Mouse (Mus musculus) cerebellum, adult 11 months (tissue): ENCODE measurements at regions not wholly inside any gene's neighbourhood (a gene's known extent, or its start where the extent isn't known, plus 50 kb on each side); places are given as distances from the start of the nearest gene placed in this dataset.

ENCODE experiments used
- DNase-seq: peaks from one replicate; pipeline ENCODE4 v3.0.0; 2022

DNA sequence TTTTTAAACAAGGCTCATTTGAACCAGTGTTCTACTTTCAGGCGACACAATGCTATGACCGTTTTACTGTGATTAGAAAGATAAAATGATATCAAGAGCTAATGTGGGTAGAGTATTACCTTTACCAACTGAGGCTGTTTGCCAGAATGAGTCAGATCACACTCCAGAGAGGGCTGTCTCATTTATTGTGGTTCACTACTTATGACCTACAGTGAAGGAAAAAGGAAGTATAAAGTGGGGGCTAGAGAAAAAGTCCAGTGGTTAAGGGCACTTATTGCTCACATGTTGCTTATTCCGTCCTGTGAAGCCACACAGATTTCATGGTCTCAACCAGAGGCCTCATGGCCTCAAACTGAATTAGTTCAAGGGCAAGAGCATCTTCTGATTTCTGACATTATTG lies 530.2 kb downstream of the Lmo4 start:
- no peak for DNase-seq

- no peak for DNase-seq
Measured at GRCm38 (mm10) chr3:143674446-143674845, 530.6 kb downstream of the Lmo4 start.

- no peak for DNase-seq
Measured at GRCm38 (mm10) chr3:143662041-143662685, 542.9 kb downstream of the Lmo4 start.

DNA sequence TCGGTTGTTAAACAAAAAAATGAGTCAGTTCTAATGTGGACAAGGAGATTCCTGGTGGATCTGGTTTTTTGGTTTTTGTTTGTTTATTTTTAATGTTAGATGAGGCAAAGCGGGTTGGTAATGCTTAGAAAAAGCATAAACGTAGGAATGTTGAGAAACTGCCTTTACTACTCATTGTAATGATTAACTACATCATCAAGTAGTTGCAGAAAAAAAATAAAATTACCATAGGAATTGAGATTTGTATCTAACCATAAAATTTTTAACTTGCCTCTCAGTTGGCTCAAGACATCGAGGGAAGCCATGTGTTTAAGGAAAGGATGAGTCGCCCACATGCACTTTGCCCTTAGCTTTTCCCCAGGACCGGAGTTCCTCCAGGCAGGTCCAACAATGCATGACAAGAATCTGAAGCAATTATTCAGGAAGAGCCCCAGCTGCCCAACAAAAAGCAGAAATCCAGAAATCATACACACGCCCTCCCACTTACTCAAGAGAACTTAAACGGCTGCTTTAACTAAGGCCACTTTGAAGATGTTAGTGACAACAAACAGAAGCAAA lies 545.5 kb downstream of the Lmo4 start:
- DNase-seq = no peak

DNA sequence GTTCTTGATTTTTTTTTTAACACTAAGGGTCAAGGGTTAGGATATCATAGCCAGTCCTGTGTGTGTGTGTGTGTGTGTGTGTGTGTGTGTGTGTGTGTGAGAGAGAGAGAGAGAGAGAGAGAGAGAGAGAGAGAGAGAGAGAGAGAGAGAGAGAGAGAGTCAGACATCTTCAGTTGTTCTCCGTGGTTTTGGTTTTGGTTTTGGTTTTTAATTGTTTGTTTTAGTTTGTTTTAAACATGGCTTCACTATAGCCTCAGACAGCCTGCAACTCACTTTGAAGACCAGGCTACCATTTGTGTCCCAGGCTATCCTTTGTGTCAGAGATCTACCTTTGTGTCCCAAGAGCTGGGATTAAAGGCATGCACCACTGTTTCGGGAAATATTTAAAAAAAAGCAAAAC lies 557.8 kb downstream of the Lmo4 start:
- DNase-seq = no peak

- DNase-seq = no peak
Measured at GRCm38 (mm10) chr3:143646836-143647235, 558.2 kb downstream of the Lmo4 start.

DNA sequence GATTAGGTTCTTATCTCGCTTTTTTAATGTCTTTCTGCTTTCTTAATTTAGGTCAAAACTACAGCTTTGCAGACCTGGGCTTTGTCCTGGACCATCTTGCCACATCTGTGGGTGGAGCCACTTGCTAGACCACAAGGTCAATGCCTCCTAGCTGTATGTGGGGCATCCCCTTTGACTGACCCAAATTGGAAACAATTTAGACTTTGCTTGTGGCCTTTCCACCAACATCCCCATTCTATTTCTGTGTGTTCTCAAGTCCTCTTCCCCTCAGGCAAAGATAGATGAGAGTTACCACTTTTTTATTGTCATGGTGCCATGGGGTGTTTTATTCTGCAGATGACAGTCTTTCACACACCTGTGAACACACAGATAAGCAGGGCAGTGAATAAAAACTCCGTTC lies 572.0 kb downstream of the Lmo4 start:
- no peak for DNase-seq

DNA sequence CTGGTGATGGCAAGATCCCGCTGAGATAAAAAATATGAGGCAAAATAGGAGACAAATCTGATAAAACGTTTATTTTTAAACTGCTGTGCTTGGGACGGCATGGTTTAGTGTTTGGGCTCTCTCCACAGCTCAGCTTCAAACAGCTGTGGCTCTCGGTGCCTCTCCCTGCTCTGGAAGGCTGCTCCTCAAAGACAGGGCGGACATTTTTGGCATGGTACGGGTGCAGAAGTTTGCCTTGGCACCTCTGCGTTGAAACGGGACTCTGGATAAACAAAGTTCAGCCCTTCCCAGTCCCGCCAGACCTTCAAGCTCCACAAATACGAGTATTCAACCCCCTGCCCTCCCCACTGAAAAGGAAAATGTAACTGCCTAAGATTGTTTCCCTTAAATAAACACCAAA lies 573.8 kb downstream of the Lmo4 start:
- DNase-seq = no peak

GRCm38 (mm10) chr3:143624906-143625305 lies 580.1 kb downstream of the Lmo4 start:
- DNase-seq = no peak

- DNase-seq = no peak
Measured at GRCm38 (mm10) chr3:143622275-143622674, 582.7 kb downstream of the Lmo4 start.

DNA sequence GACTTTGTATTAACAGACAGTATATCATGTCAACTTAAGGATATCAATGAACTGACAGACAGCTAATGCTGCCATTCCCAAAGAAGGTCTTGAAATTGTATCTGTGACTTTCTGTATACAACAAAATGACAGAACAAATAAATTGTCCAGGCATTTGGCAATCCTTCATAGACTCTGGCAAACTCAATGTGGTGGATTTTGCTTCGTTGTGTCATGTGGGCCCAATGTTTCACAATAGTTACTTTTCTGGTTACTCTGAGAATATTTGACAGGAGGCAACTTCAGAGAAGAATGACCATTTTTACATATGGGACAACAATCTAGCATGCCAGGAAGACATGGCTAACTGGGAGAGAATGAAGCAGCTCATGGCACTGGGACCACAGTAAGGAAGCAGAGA lies 585.9 kb downstream of the Lmo4 start:
- DNase-seq = no peak

DNA sequence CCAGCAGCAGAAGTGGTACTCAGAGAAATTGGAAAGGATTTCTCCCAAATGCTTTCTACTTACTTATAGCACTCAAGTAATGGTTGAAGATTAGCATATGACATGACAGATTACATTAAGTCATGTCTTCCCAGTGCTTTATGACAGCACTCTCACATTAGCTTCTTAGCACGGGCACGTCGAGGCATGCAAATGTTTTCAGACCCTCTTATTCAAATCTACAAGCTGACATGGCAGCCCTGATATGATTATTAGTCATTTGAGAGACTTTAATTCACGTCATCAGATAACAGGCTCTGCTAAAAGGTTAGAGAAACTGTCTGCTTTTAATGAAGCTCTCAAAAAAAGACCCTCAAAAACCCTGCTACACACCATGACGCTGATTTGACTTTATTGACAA lies 590.1 kb downstream of the Lmo4 start:
- no peak for DNase-seq

- no peak for DNase-seq
Measured at GRCm38 (mm10) chr3:143614004-143614403, 591.0 kb downstream of the Lmo4 start.

DNA sequence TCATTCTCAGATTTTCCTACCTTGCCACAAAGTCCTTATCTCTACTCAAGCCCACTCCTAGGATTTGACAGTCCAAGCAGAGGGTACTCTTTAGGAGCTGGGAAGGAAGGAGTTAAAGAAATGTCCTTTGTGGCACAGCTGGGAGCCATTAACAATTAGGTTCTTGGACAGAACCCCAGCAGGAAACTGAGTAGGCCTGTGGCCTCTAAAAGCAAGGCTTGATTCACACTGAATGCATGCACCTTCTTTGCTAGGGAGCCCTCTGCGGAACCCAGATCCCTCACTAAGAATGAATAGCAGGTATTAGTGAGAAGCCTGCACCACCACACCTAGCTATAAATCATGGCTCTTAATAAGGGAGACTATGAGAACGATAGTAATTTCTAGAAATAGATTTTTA lies 595.3 kb downstream of the Lmo4 start:
- no peak for DNase-seq

DNA sequence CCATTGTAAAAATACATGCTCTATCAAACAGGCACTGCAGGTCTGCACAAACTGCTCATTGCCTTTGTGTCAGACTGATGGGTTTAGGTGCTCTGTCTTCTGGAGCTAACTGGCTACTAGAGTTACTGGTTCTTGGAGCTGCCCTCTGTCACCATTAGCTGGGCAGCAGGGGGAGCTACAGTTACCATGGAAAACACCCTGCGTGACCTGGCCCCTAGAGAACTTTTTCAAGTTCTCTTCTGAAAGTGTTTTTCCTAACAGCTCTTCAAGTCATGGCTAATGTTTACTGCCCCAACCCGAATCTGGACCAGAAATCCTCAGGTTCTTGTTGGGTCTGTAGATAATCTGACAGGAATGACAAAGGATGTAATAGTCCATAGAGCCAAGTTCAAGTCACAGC lies 605.9 kb downstream of the Lmo4 start:
- no peak for DNase-seq

- no peak for DNase-seq
Measured at GRCm38 (mm10) chr3:143596949-143597593, 607.9 kb downstream of the Lmo4 start.

DNA sequence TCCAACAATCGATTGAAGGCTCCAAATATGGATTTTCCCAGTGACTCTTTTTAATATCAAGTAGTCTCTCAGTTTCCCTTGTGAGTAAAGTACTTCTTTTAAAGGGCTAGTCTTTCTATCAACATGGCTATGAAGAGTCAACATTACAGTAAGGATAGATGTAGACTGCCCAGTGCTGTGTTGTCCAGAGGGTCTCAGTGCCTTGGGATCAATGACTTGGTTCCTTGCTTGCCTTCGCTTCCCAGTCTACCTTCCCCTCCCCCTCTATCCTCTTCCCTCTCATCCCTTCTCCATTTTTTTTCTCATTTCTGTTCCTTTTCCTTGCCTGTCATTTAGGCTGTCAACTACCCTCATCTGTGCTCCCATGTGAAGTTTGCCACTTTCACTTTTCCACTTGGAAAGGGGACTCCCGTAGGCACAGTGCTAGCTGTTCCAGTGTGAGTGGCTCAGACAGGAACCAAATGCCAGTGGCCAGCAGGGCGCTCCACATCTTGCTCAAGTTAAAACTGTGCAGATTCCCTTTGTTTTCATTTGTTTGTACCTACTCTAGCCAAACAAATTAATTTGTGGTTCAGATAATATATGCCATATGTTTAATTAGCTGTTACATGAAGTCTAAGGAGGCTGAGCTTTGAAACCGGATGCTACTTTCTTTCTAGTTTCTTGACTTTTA lies 608.9 kb downstream of the Lmo4 start:
- no peak for DNase-seq

DNA sequence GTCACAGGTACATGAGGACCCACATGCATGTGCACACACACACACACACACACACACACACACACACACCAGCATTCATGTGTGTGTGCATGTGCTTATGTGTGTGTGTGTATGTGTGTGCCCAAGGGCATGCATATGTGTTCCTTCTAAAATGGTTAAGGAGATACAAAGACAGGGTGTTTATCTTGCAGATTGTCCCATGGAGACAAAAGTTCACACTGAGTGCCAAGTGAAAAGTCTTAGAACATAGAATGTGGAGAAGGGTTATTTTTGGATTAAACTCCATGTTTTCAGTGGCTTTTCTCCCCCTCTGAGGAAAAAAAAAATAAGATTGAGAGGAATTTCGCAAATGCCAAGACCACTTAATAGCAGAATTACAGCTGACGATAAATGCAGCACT lies 609.9 kb downstream of the Lmo4 start:
- no peak for DNase-seq

- DNase-seq = peak; percentile 61
Measured at GRCm38 (mm10) chr3:143594676-143595075, 610.3 kb downstream of the Lmo4 start.

GRCm38 (mm10) chr3:143586653-143587052 lies 618.4 kb downstream of the Lmo4 start:
- DNase-seq = no peak

DNA sequence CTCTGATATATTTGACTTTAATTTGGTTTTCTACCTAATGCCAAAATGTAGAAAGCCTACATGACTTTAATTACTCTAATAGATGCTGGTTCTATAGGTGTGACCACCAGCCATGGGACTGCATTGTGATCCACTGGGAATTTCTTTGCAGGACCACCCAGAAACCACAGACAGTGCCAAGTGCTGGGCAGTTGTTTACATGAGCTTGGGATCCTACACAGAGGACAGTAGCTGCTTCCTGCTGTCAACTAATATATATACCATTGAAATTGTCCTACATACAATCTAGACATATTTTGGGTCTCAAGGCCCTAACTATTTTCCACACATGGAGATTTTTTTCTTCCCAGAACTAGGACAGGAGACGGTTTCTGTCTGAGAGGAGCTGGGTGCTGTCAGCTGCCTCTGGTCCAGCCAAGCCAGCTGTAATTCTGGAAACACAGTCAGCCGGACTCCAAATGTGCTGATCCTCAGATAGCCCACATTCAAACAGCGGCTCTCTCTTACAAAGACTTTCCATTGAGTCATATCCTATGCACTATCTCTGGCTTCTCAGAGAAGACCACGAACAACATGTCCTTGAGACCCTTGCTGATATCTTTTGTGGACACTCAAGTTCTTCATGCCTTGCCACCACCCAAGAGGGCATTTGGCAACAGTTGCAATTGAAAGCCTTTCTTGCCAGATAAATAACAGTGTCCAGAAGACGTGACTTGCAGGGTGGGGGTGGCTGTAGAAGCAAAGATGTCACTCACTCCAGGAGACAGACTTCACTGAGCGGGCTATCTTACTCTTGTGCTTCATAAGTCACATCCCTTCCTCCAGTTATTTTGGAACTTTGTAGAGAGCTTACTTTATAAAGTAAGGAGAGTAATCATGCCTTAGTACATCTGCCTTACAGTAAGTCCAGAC lies 620.1 kb downstream of the Lmo4 start:
- no peak for DNase-seq

- DNase-seq = no peak
Measured at GRCm38 (mm10) chr3:143576338-143577007, 628.5 kb downstream of the Lmo4 start.
